Comparison of ENCODE assay signal across 21 mouse cellular contexts in the genomic region with DNA sequence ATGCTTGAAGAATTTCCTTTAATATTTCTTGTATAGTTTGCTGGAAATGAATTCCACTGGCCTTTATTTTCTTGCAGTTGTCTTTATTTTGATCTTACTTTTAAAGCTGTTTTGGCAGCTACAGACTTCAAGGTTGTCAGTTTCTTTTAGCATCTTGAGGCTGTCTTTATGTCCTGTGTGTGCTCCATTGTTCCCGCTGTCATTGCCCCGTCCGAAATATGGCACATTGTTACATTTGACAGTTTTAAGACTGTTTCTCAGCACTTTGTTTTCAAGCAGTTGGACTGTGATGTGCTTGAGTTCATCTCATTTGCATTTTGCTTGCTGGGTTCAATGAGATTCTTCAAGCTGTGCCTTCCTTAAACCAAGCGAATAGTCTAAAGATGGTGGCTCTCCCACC. TPM values are rescaled to one million over a fixed set of nuclear protein-coding genes. Genes with fewer than 3 reads are reported as not detected.
"Had no signal": no experiment of that assay in that cellular context is flagged by ENCODE, and none has a peak within 500 bp of the region (broad histone marks: within the 10 kb centered on the region; RNA-seq: fewer than 3 reads in every experiment).

No protein-coding gene starts in this region.

- H3K27me3 ChIP-seq: liver, embryonic 13.5 days; neural tube, embryonic 12.5 days; neural tube, embryonic 15.5 days had no signal

- H3K4me2 ChIP-seq: liver, embryonic 13.5 days; neural tube, embryonic 12.5 days; neural tube, embryonic 15.5 days had no signal

- H3K9me3 ChIP-seq: liver, embryonic 13.5 days; neural tube, embryonic 12.5 days; neural tube, embryonic 15.5 days had no signal

- H3K9ac ChIP-seq: liver, embryonic 13.5 days; neural tube, embryonic 12.5 days; neural tube, embryonic 15.5 days had no signal

- H3K36me3 ChIP-seq: liver, embryonic 13.5 days; neural tube, embryonic 12.5 days; neural tube, embryonic 15.5 days had no signal

- H3K4me1 ChIP-seq: liver, embryonic 13.5 days; neural tube, embryonic 12.5 days; neural tube, embryonic 15.5 days had no signal

- DNase-seq: kidney, adult 18-20 months; kidney, postnatal 25 days; layer of hippocampus, postnatal 36 days; liver, embryonic 13.5 days; lung, adult 2 months; lung, postnatal 14 days; right cerebral cortex, adult 18-20 months; right cerebral cortex, postnatal 14 days; right cerebral cortex, postnatal 4 days; thymus, adult 2 months; thymus, postnatal 14 days; thymus, postnatal 4 days had no signal

- H3K4me3 ChIP-seq: layer of hippocampus, adult 2 months; left cerebral cortex, adult 2 months; liver, embryonic 13.5 days; neural tube, embryonic 12.5 days; neural tube, embryonic 15.5 days had no signal

- H3K27ac ChIP-seq: kidney, postnatal 0 days; layer of hippocampus, adult 2 months; left cerebral cortex, adult 2 months; liver, embryonic 13.5 days; macrophage; neural tube, embryonic 12.5 days; neural tube, embryonic 15.5 days; stomach, postnatal 0 days had no signal

RNA-seq across cellular contexts. Expression of a gene that starts 17.0 kb away (rescaled TPM):
- polyA plus RNA-seq: liver, adult 2 months; liver, embryonic 16.5 days; lung, adult 2 months; macrophage had no signal
